Mouse (Mus musculus): ENCODE results near the gene Slc35e1. TPM values are rescaled to one million over a fixed set of nuclear protein-coding genes. Genes with fewer than 3 reads are reported as not detected.

Slc35e1 gene
- polyA plus RNA-seq (2016; fragmentation: Nextera tagmentation; extraction: Ambion mirVana): 22.3 and 22.6 TPM in 2 replicates

DNA sequence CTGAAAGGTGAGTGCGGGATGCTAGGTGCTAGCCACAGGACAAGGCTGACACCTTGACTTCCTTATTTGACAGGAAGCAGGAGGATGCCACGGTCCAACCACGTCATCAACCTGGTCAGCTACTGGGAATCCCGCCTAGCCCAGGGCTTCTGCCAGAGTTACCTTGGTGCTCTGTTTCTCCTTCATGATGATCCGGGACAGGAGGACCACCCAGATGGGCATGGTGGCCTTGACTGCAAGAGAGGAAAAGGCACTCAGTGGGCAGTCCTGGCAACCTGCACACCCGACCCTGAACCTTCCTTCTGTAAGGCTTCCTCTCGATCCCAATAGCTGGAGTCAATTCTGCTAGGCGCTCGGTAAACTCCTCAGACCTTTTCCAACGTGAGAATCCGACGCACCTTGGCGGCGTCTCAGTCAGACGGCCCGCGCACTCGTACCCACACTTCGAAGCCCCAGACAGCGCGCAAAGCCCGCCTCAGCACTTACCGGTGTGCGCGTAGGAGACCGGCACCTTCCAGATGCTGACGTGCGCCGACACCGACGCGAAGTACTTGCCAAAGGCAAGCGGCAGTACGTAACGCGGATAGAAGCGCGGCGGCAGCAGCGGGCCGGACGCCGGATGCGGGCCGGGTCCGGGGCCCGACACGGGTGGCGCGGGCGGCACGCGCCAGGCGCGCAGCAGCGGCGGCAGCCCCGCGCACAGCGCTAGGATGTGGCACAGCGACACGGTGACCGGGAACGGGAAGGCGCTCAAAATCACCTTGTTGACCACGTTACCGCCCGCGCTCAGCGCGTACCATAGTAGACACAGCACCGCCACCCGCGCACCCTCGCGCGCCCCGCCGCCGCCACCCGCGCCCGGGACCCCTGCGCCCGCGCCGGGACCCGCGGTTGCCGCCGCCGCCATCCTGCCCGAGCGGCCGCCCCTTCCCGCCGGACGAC is at the start of gene Slc35e1:
Gene Slc35e1, minus strand, starts transcription at position 935 of the 942 bp plus-strand sequence.
- H3K4me2 ChIP-seq (replicated peaks): peak within 1 kb of the TSS; percentile 93
- H3K9me3 ChIP-seq: no peaks in the 10 kb centered on the region
- H3K9ac ChIP-seq: peak within 1 kb of the TSS; percentile 87
- peaks cover 16% of the 10 kb centered on the region for H3K4me1 ChIP-seq
- peak within 1 kb of the TSS; percentile 20; the same call in 1 of the 2 replicates for H3K27ac ChIP-seq
- peaks cover 39% of the 10 kb centered on the region for H3K36me3 ChIP-seq
- no peaks in the 10 kb centered on the region for H3K27me3 ChIP-seq (replicated peaks)
- WGBS: under 1% methylated on average over 84 of the region's 98 CpGs
- ATAC-seq (ENCODE audit: low FRiP score, low read depth): peak; percentile 77
- H3K4me3 ChIP-seq: peak within 1 kb of the TSS; percentile 91

GRCm38 (mm10) chr8:72539234-72539633 is 46.8 kb upstream of the Slc35e1 start:
- no peak overlapping the region for H3K9ac ChIP-seq
- H3K27me3 ChIP-seq (replicated peaks): no peaks in the 10 kb centered on the region
- no peaks in the 10 kb centered on the region for H3K9me3 ChIP-seq
- no peak overlapping the region for H3K4me2 ChIP-seq (replicated peaks)
- peaks cover 6% of the 10 kb centered on the region; the same call in 1 of the 2 replicates for H3K36me3 ChIP-seq
- ATAC-seq (ENCODE audit: low FRiP score, low read depth): no peak
- H3K4me3 ChIP-seq: no peak overlapping the region
- H3K27ac ChIP-seq: no peak overlapping the region
- no peaks in the 10 kb centered on the region for H3K4me1 ChIP-seq

GRCm38 (mm10) chr8:72534888-72535287 is 42.5 kb upstream of the Slc35e1 start:
- H3K9me3 ChIP-seq: no peaks in the 10 kb centered on the region
- WGBS: 95% methylated on average over 3 of the region's 3 CpGs
- H3K27me3 ChIP-seq (replicated peaks): no peaks in the 10 kb centered on the region
- no peaks in the 10 kb centered on the region for H3K36me3 ChIP-seq
- no peak overlapping the region for H3K4me3 ChIP-seq
- no peak overlapping the region for H3K4me2 ChIP-seq (replicated peaks)
- no peak overlapping the region for H3K27ac ChIP-seq
- ATAC-seq (ENCODE audit: low FRiP score, low read depth): no peak
- H3K9ac ChIP-seq: no peak overlapping the region
- no peaks in the 10 kb centered on the region for H3K4me1 ChIP-seq

GRCm38 (mm10) chr8:72532103-72532502 is 39.7 kb upstream of the Slc35e1 start:
- Histone ChIP-seq H3K4me3 (no peak overlapping the region), H3K27ac (no peak overlapping the region), H3K9ac (no peak overlapping the region), H3K36me3 (no peaks in the 10 kb centered on the region), H3K9me3 (no peaks in the 10 kb centered on the region), H3K4me1 (no peaks in the 10 kb centered on the region), H3K27me3 (replicated peaks) (no peaks in the 10 kb centered on the region), H3K4me2 (replicated peaks) (no peak overlapping the region)
- no peak for ATAC-seq (ENCODE audit: low FRiP score, low read depth)
- WGBS: 94% methylated on average over 1 of the region's 1 CpGs

GRCm38 (mm10) chr8:72521888-72522287 is 29.5 kb upstream of the Slc35e1 start:
- Histone ChIP-seq H3K27me3 (replicated peaks) (no peaks in the 10 kb centered on the region), H3K27ac (no peak overlapping the region), H3K4me3 (no peak overlapping the region), H3K36me3 (peaks cover 5% of the 10 kb centered on the region; the same call in 1 of the 2 replicates), H3K4me2 (replicated peaks) (no peak overlapping the region), H3K9ac (no peak overlapping the region), H3K4me1 (peaks cover 7% of the 10 kb centered on the region; the same call in 1 of the 2 replicates), H3K9me3 (no peaks in the 10 kb centered on the region)
- no peak for ATAC-seq (ENCODE audit: low FRiP score, low read depth)

GRCm38 (mm10) chr8:72517421-72517988 is 25.1 kb upstream of the Slc35e1 start:
- WGBS: 79% methylated on average over 7 of the region's 7 CpGs
- peaks cover 7% of the 10 kb centered on the region; the same call in 1 of the 2 replicates for H3K4me1 ChIP-seq
- no peak overlapping the region for H3K27ac ChIP-seq
- no peak for ATAC-seq (ENCODE audit: low FRiP score, low read depth)
- H3K27me3 ChIP-seq (replicated peaks): no peaks in the 10 kb centered on the region
- H3K4me2 ChIP-seq (replicated peaks): no peak overlapping the region
- no peak overlapping the region for H3K4me3 ChIP-seq
- no peaks in the 10 kb centered on the region for H3K9me3 ChIP-seq
- no peaks in the 10 kb centered on the region for H3K36me3 ChIP-seq
- H3K9ac ChIP-seq: no peak overlapping the region

DNA sequence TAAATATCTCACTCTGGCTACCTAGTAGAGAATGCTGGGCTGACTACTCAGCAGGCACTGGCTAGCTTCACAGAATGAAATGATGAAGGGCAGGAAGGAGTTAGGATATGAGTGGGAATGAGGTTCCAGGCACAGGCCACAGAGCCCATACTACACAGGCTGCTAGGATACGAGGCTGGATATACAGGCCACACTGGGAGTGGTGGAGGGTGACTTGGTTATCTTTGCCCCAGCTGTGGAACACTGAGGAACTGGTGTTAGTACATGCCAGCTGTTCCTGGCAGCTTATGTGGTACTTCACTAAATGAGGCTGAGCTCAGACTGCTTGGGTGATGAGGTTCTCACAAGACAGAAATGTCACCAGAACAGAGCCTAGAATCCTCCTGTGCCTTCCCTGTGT is 20.7 kb upstream of the Slc35e1 start:
- Histone ChIP-seq H3K27me3 (replicated peaks) (no peaks in the 10 kb centered on the region), H3K27ac (no peak overlapping the region), H3K9ac (no peak overlapping the region), H3K36me3 (no peaks in the 10 kb centered on the region), H3K4me3 (no peak overlapping the region), H3K9me3 (no peaks in the 10 kb centered on the region), H3K4me1 (peaks cover 3% of the 10 kb centered on the region; the same call in 1 of the 2 replicates), H3K4me2 (replicated peaks) (no peak overlapping the region)
- 90% methylated on average over 1 of the region's 1 CpGs for WGBS
- no peak for ATAC-seq (ENCODE audit: low FRiP score, low read depth)

- Histone ChIP-seq H3K4me1 (no peaks in the 10 kb centered on the region), H3K27ac (no peak overlapping the region), H3K36me3 (no peaks in the 10 kb centered on the region), H3K9ac (no peak overlapping the region), H3K9me3 (no peaks in the 10 kb centered on the region), H3K4me2 (replicated peaks) (no peak overlapping the region), H3K4me3 (no peak overlapping the region), H3K27me3 (replicated peaks) (no peaks in the 10 kb centered on the region)
- no peak for ATAC-seq (ENCODE audit: low FRiP score, low read depth)
- 87% methylated on average over 1 of the region's 1 CpGs for WGBS
Measured at GRCm38 (mm10) chr8:72512648-72513047, 20.2 kb upstream of the Slc35e1 start.

- WGBS: 93% methylated on average over 1 of the region's 1 CpGs
- no peak overlapping the region for H3K9ac ChIP-seq
- no peaks in the 10 kb centered on the region for H3K4me1 ChIP-seq
- no peaks in the 10 kb centered on the region for H3K27me3 ChIP-seq (replicated peaks)
- H3K4me3 ChIP-seq: no peak overlapping the region
- H3K36me3 ChIP-seq: no peaks in the 10 kb centered on the region
- ATAC-seq (ENCODE audit: low FRiP score, low read depth): no peak
- no peaks in the 10 kb centered on the region for H3K9me3 ChIP-seq
- no peak overlapping the region for H3K4me2 ChIP-seq (replicated peaks)
- H3K27ac ChIP-seq: no peak overlapping the region
Measured at GRCm38 (mm10) chr8:72507505-72507904, 15.1 kb upstream of the Slc35e1 start.

- Histone ChIP-seq H3K27me3 (replicated peaks) (no peaks in the 10 kb centered on the region), H3K4me3 (no peak overlapping the region), H3K4me2 (replicated peaks) (no peak overlapping the region), H3K27ac (no peak overlapping the region), H3K9ac (no peak overlapping the region), H3K36me3 (no peaks in the 10 kb centered on the region), H3K4me1 (no peaks in the 10 kb centered on the region), H3K9me3 (no peaks in the 10 kb centered on the region)
- ATAC-seq (ENCODE audit: low FRiP score, low read depth): no peak
Measured at GRCm38 (mm10) chr8:72504637-72505314, 12.4 kb upstream of the Slc35e1 start.

GRCm38 (mm10) chr8:72504137-72504536 is 11.7 kb upstream of the Slc35e1 start:
- ATAC-seq (ENCODE audit: low FRiP score, low read depth): no peak
- H3K27ac ChIP-seq: no peak overlapping the region
- H3K4me1 ChIP-seq: no peaks in the 10 kb centered on the region
- H3K9ac ChIP-seq: no peak overlapping the region
- H3K4me3 ChIP-seq: no peak overlapping the region
- H3K27me3 ChIP-seq (replicated peaks): no peaks in the 10 kb centered on the region
- H3K36me3 ChIP-seq: no peaks in the 10 kb centered on the region
- no peaks in the 10 kb centered on the region for H3K9me3 ChIP-seq
- H3K4me2 ChIP-seq (replicated peaks): no peak overlapping the region

- H3K27ac ChIP-seq: no peak overlapping the region
- H3K4me1 ChIP-seq: no peaks in the 10 kb centered on the region
- no peak overlapping the region for H3K9ac ChIP-seq
- no peaks in the 10 kb centered on the region for H3K27me3 ChIP-seq (replicated peaks)
- H3K9me3 ChIP-seq: no peaks in the 10 kb centered on the region
- 94% methylated on average over 1 of the region's 1 CpGs for WGBS
- H3K4me3 ChIP-seq: no peak overlapping the region
- H3K4me2 ChIP-seq (replicated peaks): no peak overlapping the region
- ATAC-seq (ENCODE audit: low FRiP score, low read depth): no peak
- H3K36me3 ChIP-seq: peaks cover 16% of the 10 kb centered on the region
Measured at GRCm38 (mm10) chr8:72500521-72500931, 8.1 kb upstream of the Slc35e1 start.

All from neural tube, embryonic 12.5 days (tissue).